ENCODE assay signal across 7 mouse cellular contexts in the genomic region with DNA sequence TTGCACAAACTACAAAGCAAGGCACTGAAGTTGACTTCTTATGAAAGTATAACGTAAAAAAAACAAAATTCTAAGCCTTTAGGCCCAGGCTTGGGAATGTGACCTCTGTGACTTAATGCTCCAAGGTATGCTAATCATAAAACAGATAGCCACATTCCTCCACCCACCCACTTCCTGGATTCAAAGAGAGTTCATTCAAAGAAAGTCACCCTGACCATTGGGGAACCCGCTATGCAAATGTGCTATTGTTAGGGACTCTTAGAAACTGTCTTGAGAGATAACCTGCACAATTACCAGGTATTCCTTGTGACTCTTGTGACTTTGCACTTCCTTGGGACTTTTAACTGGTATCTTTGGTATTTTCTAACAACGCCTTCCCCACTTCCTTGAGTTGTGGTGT. TPM values are rescaled to one million over a fixed set of nuclear protein-coding genes. Genes with fewer than 3 reads are reported as not detected.
"Had no signal": no experiment of that assay in that cellular context is flagged by ENCODE, and none has a peak within 500 bp of the region (broad histone marks: within the 10 kb centered on the region; RNA-seq: fewer than 3 reads in every experiment).

No protein-coding gene starts in this region.

RNA-seq across cellular contexts. Expression of a gene that starts 15.8 kb away (rescaled TPM):
- total RNA-seq: liver, adult 2 months; megakaryocyte progenitor cell, adult 5-6 weeks; megakaryocyte, adult 5-6 weeks; megakaryocyte-erythroid progenitor cell, adult 5-6 weeks; monocyte, adult 5-6 weeks had no signal

RNA-seq across cellular contexts. Expression of a gene that starts 25.6 kb away (rescaled TPM):
- total RNA-seq: left cerebral cortex, postnatal 25 days; left cerebral cortex, postnatal 36 days; liver, adult 2 months; megakaryocyte progenitor cell, adult 5-6 weeks; megakaryocyte, adult 5-6 weeks; megakaryocyte-erythroid progenitor cell, adult 5-6 weeks; monocyte, adult 5-6 weeks had no signal
